Mouse (Mus musculus) embryonic facial prominence, embryonic 10.5 days (tissue): ENCODE data around the gene Ubxn11. TPM values are rescaled to one million over a fixed set of nuclear protein-coding genes. Genes with fewer than 3 reads are reported as not detected.
A peak's percentile ranks its signal among the peaks of the same experiment; 100 is the strongest.

ENCODE experiments used
- DNase-seq: peaks from one replicate; pipeline ENCODE4 v3.0.0-alpha.2; 2017; ENCODE audit warnings: low spot score
- H3K27ac ChIP-seq: fragments of 300-500 bp; sonication (generic); replicated peaks from 2 replicates; pipeline ENCODE4 v1.5.1; 2016; ENCODE audit warnings: mild to moderate bottlenecking
- H3K27me3 ChIP-seq: fragments of 300-500 bp; sonication (generic); replicated peaks from 2 replicates; pipeline ENCODE4 v1.6.1; 2016; ENCODE audit warnings: low read depth, mild to moderate bottlenecking; ENCODE audit not compliant: poor library complexity, severe bottlenecking
- H3K36me3 ChIP-seq: fragments of 300-500 bp; sonication (generic); replicated peaks from 2 replicates; pipeline ENCODE4 v1.6.1; 2016; ENCODE audit warnings: mild to moderate bottlenecking, moderate library complexity
- H3K4me1 ChIP-seq: fragments of 300-500 bp; sonication (generic); 2 replicates; pipeline ENCODE4 v1.6.1; 2016
- H3K4me3 ChIP-seq: fragments of 300-500 bp; sonication (generic); 2 replicates; pipeline ENCODE4 v1.5.1; 2016; ENCODE audit warnings: mild to moderate bottlenecking, moderate library complexity
- H3K9me3 ChIP-seq: fragments of 300-500 bp; sonication (generic); 2 replicates; pipeline ENCODE4 v1.6.1; 2016; ENCODE audit warnings: mild to moderate bottlenecking
- WGBS: fragments of 180-500 bp; shearing (Covaris S2); methylation state at CpG from one replicate; pipeline ENCODE4 v1.1.7; 2016; 5-methylcytosine and 5-hydroxymethylcytosine counted together
- polyA plus RNA-seq: library from polyadenylated mRNA; unstranded; fragments of >200 nt; fragmentation: Nextera tagmentation; extraction: Ambion mirVana; gene quantifications from 2 replicates; pipeline ENCODE4 v1.2.1, GENCODE M21; 2016

Ubxn11 gene
- 4.5 and 7.1 TPM in 2 replicates for polyA plus RNA-seq

- no peaks in the 10 kb centered on the region for H3K36me3 ChIP-seq
Observed at GRCm38 (mm10) chr4:134101979-134102741, at the start of gene Ubxn11. TSS of gene Ubxn11 (plus strand) at chr4:134102570.

GRCm38 (mm10) chr4:134053538-134053937, 48.8 kb upstream of the Ubxn11 start, which contains the start of gene Zfp683:
TSS of gene Zfp683 (plus strand) at chr4:134053838.
- no peaks in the 10 kb centered on the region for H3K9me3 ChIP-seq
- no peak within 1 kb of the TSS for H3K4me3 ChIP-seq
- no peak within 1 kb of the TSS for H3K27ac ChIP-seq
- 85% methylated on average over 3 of the region's 3 CpGs for whole genome bisulfite sequencing
- H3K4me1 ChIP-seq, result peaks cover 18% of the 10 kb centered on the region
- H3K27me3 ChIP-seq, result peaks cover 3% of the 10 kb centered on the region; the same call in 1 of the 2 replicates
- H3K36me3 ChIP-seq, result no peaks in the 10 kb centered on the region
- DNase-seq, result no peak

More at GRCm38 (mm10) chr4:134101979-134102741, at the start of gene Ubxn11:
- Histone ChIP-seq H3K4me3 (peak within 1 kb of the TSS; percentile 81), H3K4me1 (peaks cover 18% of the 10 kb centered on the region), H3K27me3 (no peaks in the 10 kb centered on the region), H3K27ac (peak within 1 kb of the TSS; percentile 81), H3K9me3 (no peaks in the 10 kb centered on the region)
- peak; percentile 92 for DNase-seq
- 16% methylated on average over 34 of the region's 34 CpGs for WGBS

GRCm38 (mm10) chr4:134058166-134058715, 44.1 kb upstream of the Ubxn11 start:
- no peak for DNase-seq
- H3K36me3 ChIP-seq, result no peaks in the 10 kb centered on the region
- WGBS, result 29% methylated on average over 14 of the region's 14 CpGs
- peak overlapping the region; percentile 29 for H3K4me3 ChIP-seq
- peaks cover 40% of the 10 kb centered on the region for H3K27me3 ChIP-seq
- peaks cover 20% of the 10 kb centered on the region for H3K4me1 ChIP-seq
- no peaks in the 10 kb centered on the region for H3K9me3 ChIP-seq
- no peak overlapping the region for H3K27ac ChIP-seq

DNA sequence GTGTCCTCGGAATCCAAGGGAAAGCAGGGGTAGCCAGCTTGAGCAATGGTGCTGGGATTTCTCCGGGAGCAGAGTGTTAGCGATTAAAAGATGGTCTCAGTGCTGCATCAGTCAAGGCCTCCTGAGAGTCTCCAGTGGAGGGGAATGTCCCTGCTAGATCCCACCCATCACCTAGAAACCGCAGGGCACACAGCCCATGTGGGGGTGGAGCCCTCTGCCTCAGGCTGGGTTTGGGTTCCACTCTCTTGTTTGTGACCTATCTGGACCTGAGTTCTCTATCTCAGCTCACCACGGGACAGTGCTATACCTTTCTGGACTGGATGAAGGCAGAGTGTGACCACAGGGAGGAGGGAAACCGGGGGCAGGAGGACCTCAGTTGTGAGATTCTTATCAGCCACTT, 43.5 kb upstream of the Ubxn11 start:
- Histone ChIP-seq H3K27me3 (peaks cover 44% of the 10 kb centered on the region), H3K9me3 (no peaks in the 10 kb centered on the region), H3K36me3 (no peaks in the 10 kb centered on the region), H3K4me1 (peaks cover 20% of the 10 kb centered on the region), H3K27ac (no peak overlapping the region), H3K4me3 (no peak overlapping the region)
- 87% methylated on average over 6 of the region's 6 CpGs for WGBS
- no peak for DNase-seq

DNA sequence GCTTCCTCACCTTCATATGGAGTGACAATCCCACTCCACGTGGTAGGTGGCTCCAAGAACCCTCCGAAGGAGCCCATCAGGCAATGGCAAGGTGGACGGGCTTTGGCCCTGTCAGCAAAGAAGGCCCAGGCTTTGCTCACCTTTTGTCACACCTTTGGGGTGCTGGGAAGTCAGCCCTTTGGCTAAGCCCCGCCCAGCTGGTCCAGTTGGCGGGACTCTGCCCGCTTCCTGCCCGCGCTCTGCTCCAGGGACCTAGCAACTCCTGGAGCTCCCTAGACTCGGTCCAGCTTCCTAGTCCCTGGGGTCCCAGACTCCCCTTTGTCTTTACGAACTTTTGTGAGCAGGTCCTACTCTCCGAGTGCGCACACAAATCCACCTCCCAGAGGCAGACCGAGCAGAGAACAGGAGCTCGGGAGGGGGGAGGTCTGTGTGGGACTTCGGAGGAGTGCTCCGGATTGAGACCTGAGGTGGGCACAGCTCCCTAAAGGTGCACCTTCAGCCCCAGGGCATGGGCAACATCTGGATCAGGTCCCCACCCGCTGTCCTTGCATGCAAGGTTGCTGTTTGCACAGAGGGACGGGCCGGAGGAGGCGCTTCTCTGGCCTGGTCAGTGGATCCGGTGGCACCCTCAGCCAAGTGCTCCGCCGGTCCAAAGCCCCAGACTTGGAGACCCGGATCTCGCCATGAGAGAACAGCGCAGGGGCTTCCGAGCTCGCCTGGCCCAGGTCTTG, 42.1 kb upstream of the Ubxn11 start, which contains the start of gene Crybg2:
Crybg2 (plus strand) TSS at position 681 of the 731 bp plus-strand sequence.
- no peak for DNase-seq
- Histone ChIP-seq H3K27ac (no peak within 1 kb of the TSS), H3K4me3 (no peak within 1 kb of the TSS), H3K27me3 (peaks cover 56% of the 10 kb centered on the region), H3K9me3 (no peaks in the 10 kb centered on the region), H3K4me1 (peaks cover 22% of the 10 kb centered on the region), H3K36me3 (no peaks in the 10 kb centered on the region)
- WGBS, result 39% methylated on average over 28 of the region's 28 CpGs

DNA sequence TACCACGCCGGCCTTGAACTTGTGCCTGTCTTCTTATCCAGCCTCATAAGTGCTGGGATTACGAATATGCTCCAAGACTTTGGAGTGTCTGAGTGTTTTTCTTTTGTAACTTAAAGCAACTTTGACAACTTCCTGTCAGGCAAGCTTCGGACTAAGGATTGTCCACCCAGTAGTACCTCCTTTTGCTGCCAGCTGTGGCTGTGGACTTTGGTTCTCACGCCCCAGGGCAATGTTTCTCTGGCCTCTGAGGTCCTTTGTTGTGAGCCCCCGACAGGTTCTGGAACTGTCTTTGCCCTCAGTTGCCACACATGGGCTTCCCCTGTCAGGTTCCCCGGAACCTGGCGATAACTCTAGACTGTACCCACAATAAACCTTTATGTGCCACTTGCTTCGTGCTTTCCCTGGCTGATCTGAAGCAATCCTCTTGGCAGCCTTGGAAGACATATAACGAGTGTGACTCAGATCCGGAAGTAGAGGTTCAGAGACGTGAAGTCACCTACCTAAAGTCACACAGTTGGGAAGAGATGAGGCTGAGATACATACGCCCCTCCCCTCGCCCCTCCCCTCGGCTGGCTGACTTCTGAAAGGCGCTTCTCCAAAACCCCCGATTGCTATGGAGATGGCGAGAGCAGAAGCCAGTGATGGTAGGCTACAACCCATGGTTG, 41.1 kb upstream of the Ubxn11 start:
- peaks cover 66% of the 10 kb centered on the region for H3K27me3 ChIP-seq
- H3K27ac ChIP-seq, result no peak overlapping the region
- DNase-seq, result no peak
- no peaks in the 10 kb centered on the region for H3K9me3 ChIP-seq
- 61% methylated on average over 18 of the region's 18 CpGs for WGBS
- H3K4me3 ChIP-seq, result no peak overlapping the region
- H3K4me1 ChIP-seq, result peaks cover 27% of the 10 kb centered on the region
- no peaks in the 10 kb centered on the region for H3K36me3 ChIP-seq

- Histone ChIP-seq H3K36me3 (no peaks in the 10 kb centered on the region), H3K4me1 (peaks cover 27% of the 10 kb centered on the region), H3K27ac (no peak overlapping the region), H3K4me3 (no peak overlapping the region), H3K9me3 (no peaks in the 10 kb centered on the region), H3K27me3 (peaks cover 73% of the 10 kb centered on the region)
- no peak for DNase-seq
- WGBS, result 51% methylated on average over 8 of the region's 8 CpGs
Observed at GRCm38 (mm10) chr4:134061944-134062446, 40.4 kb upstream of the Ubxn11 start.

DNA sequence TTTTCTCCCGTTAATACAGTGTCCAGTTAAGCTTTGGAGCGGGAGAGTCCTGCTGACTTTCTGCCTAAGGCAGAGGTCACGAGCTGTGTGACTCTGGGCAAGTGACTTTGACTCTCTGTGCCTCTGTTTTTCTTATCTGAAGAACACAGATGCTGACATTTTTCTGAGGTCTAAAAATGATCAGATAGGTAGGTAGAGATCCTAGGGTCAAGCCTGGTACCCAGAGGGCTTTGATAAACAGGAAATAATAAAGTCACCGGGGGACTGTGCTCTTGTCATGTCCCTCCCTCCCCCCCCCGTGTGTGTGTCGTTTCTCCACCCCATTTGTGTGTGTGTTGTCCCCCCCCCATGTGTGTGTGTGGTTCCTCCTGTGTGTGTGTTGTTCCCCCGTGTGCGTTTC, 39.8 kb upstream of the Ubxn11 start:
- H3K4me1 ChIP-seq, result peaks cover 27% of the 10 kb centered on the region
- no peak for DNase-seq
- no peak overlapping the region for H3K4me3 ChIP-seq
- H3K27ac ChIP-seq, result no peak overlapping the region
- H3K27me3 ChIP-seq, result peaks cover 78% of the 10 kb centered on the region
- 62% methylated on average over 8 of the region's 8 CpGs for WGBS
- no peaks in the 10 kb centered on the region for H3K9me3 ChIP-seq
- H3K36me3 ChIP-seq, result no peaks in the 10 kb centered on the region

DNA sequence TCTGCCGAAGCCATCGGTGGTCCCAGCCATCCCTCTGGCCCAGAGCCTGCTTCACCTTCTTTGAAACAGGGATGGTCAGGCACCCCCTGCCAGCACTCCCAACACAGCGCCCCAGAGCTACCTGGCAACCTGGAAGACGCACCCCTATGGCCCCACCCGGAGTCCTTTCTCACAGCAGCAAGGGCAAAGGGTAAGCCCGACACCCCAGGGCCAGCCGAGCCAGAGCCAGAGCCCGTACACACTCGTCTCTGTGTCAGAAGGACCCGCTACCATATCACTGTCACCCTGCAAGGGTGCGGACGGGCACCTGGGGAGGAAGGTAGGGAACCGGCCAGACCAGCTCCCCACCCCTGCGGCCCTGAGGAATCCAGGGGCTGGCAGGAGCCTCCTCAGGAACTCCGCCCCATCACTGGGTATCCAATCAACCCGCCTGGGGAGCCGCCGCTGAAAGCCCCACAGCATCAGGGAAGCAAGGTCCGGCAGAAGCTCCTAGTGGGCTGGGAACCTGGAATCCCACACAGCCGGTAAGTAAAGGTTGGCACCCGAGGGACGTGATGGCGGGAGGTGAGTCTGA, 36.9 kb upstream of the Ubxn11 start:
- no peaks in the 10 kb centered on the region for H3K9me3 ChIP-seq
- H3K27me3 ChIP-seq, result peaks cover 62% of the 10 kb centered on the region
- 20% methylated on average over 23 of the region's 23 CpGs for WGBS
- peak; percentile 46 for DNase-seq
- H3K27ac ChIP-seq, result no peak overlapping the region; the same call in 1 of the 2 replicates
- no peaks in the 10 kb centered on the region for H3K36me3 ChIP-seq
- H3K4me3 ChIP-seq, result peak overlapping the region; percentile 36
- peaks cover 17% of the 10 kb centered on the region for H3K4me1 ChIP-seq

- DNase-seq, result no peak
- H3K27ac ChIP-seq, result no peak overlapping the region
- WGBS, result 93% methylated on average over 8 of the region's 8 CpGs
- peaks cover 10% of the 10 kb centered on the region for H3K4me1 ChIP-seq
- H3K9me3 ChIP-seq, result no peaks in the 10 kb centered on the region
- no peaks in the 10 kb centered on the region for H3K36me3 ChIP-seq
- H3K27me3 ChIP-seq, result peaks cover 43% of the 10 kb centered on the region
- no peak overlapping the region for H3K4me3 ChIP-seq
Observed at GRCm38 (mm10) chr4:134067383-134067782, 35.0 kb upstream of the Ubxn11 start.

DNA sequence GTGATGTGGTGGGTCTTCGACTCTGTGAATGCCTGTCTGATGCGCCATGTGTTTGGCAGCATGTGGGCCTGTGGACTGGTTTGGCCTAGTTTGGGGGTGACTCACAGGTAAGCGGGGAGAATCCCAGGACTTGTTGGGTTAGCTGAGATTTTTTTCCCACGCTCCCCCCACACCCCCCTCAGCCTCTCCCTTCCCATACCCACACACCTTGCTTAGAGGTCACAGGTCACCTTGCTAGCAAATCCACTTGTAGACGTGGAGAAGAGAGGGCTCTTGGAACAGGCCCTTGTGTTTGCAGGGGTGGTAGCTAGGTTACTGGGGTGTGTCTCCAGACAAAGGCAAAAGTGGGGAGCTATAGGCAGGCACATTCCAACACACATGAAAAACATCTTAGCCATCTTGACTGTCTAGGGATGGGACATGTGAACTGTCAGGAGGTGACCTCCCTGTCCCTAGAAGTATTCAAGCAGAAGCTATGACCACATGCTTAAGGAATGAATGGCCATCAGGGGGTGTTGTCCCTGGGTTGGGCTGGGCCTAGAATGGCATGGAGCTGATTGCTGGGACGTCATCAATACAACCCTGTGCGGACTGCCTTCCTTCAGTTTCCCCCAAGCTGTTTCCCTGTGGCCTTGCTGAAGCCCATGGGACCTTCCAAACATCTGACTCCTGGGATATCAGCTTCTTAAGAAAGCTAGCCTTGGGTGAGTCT, 34.4 kb upstream of the Ubxn11 start:
- Histone ChIP-seq H3K4me3 (no peak overlapping the region), H3K4me1 (peaks cover 8% of the 10 kb centered on the region), H3K9me3 (no peaks in the 10 kb centered on the region), H3K27me3 (peaks cover 43% of the 10 kb centered on the region), H3K27ac (no peak overlapping the region), H3K36me3 (no peaks in the 10 kb centered on the region)
- no peak for DNase-seq
- WGBS, result 80% methylated on average over 7 of the region's 7 CpGs
